Mouse (Mus musculus) embryonic facial prominence, embryonic 13.5 days (tissue): ENCODE data around the gene Hist1h2ai. TPM values are rescaled to one million over a fixed set of nuclear protein-coding genes. Genes with fewer than 3 reads are reported as not detected.
"Not testable (repeated sequence)": the region's sequence is repeated elsewhere in the genome, so short reads cannot be mapped to it uniquely, and the experiment has no call there.

Source experiments
- ATAC-seq: fragments of 200-750 bp; cut with Nextera tagmentation; 2 replicates; pipeline ENCODE4 v1.8.0; 2017; ENCODE audit warnings: low read depth; ENCODE audit not compliant: insufficient number of reproducible peaks, insufficient read depth, low FRiP score, low TSS enrichment
- H3K27ac ChIP-seq: fragments of 300-500 bp; sonication (generic); 2 replicates; pipeline ENCODE4 v1.5.1; 2015; ENCODE audit warnings: moderate library complexity, mild to moderate bottlenecking, inconsistent platforms
- H3K27me3 ChIP-seq: fragments of 300-500 bp; sonication (generic); 2 replicates; pipeline ENCODE4 v1.6.1; 2015; ENCODE audit warnings: mild to moderate bottlenecking, inconsistent platforms
- H3K36me3 ChIP-seq: fragments of 300-500 bp; sonication (generic); 2 replicates; pipeline ENCODE4 v1.6.1; 2015; ENCODE audit warnings: mild to moderate bottlenecking, inconsistent platforms
- H3K4me1 ChIP-seq: fragments of 300-500 bp; sonication (generic); 2 replicates; pipeline ENCODE4 v1.6.1; 2015; ENCODE audit warnings: inconsistent platforms
- H3K4me2 ChIP-seq: fragments of 300-500 bp; sonication (generic); 2 replicates; pipeline ENCODE4 v1.6.1; 2015; ENCODE audit warnings: moderate library complexity, mild to moderate bottlenecking, inconsistent platforms
- H3K4me3 ChIP-seq: fragments of 300-500 bp; sonication (generic); 2 replicates; pipeline ENCODE4 v1.5.1; 2015; ENCODE audit warnings: mild to moderate bottlenecking, inconsistent platforms
- H3K9ac ChIP-seq: fragments of 300-500 bp; sonication (generic); 2 replicates; pipeline ENCODE4 v1.6.1; 2015; ENCODE audit warnings: mild to moderate bottlenecking, inconsistent platforms
- H3K9me3 ChIP-seq: fragments of 300-500 bp; sonication (generic); 2 replicates; pipeline ENCODE4 v1.6.1; 2016; ENCODE audit warnings: inconsistent platforms
- WGBS: fragments of 180-500 bp; shearing (Covaris S2); methylation state at CpG from one replicate; pipeline ENCODE4 v1.1.7; 2015; ENCODE audit warnings: mixed read lengths; 5-methylcytosine and 5-hydroxymethylcytosine counted together
- polyA plus RNA-seq: library from polyadenylated mRNA; unstranded; fragments of >200 nt; fragmentation: Nextera tagmentation; extraction: Ambion mirVana; gene quantifications from 2 replicates; pipeline ENCODE4 v1.2.1, GENCODE M21; 2015

Hist1h2ai gene
- 48.1 and 52.2 TPM in 2 replicates for polyA plus RNA-seq

GRCm38 (mm10) chr13:21715864-21716539 is at the start of gene Hist1h2ai, which contains the start of gene Hist1h2bl:
Gene Hist1h2ai (plus strand): TSS chr13:21716422.
Gene Hist1h2bl (minus strand): TSS chr13:21716143.
- Histone ChIP-seq H3K27ac (peak within 1 kb of the TSS; percentile 96), H3K9ac (peak within 1 kb of the TSS; percentile 79), H3K4me3 (peak within 1 kb of the TSS; percentile 50), H3K4me2 (peak within 1 kb of the TSS; percentile 85), H3K4me1 (peaks cover 35% of the 10 kb centered on the region)
- peak; percentile 89 for ATAC-seq
- not testable (repeated sequence) for H3K36me3 ChIP-seq, H3K9me3 ChIP-seq, H3K27me3 ChIP-seq
- under 1% methylated on average over 38 of the region's 50 CpGs for WGBS

DNA sequence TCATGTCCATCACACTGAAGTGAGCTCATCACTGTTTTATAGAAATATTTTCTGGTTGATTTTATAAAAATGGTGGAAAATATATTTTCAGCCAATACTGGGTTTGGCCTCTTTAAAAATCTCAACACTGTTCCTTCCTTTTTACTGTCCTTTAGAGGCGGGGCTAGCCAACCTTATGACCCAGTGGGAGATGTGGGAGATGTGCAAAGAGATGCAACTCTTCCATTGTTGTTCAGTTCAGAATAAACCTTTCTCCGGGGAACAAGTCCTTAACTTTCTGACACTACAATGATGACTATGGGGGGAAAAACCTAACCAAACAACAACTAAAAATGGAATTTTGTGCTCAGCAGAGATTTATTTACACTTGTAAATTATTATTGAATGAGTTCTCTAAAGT is 38.9 kb upstream of the Hist1h2ai start, which contains the start of gene Olfr1360:
Olfr1360 (minus strand) TSS at position 101 of the 400 bp plus-strand sequence.
- H3K9ac ChIP-seq = no peak within 1 kb of the TSS
- WGBS = 84% methylated on average over 2 of the region's 2 CpGs
- no peaks in the 10 kb centered on the region for H3K36me3 ChIP-seq
- no peak within 1 kb of the TSS for H3K4me3 ChIP-seq
- no peaks in the 10 kb centered on the region for H3K4me1 ChIP-seq
- no peak within 1 kb of the TSS for H3K27ac ChIP-seq
- no peaks in the 10 kb centered on the region for H3K9me3 ChIP-seq
- no peaks in the 10 kb centered on the region for H3K27me3 ChIP-seq
- no peak within 1 kb of the TSS for H3K4me2 ChIP-seq
- no peak for ATAC-seq

DNA sequence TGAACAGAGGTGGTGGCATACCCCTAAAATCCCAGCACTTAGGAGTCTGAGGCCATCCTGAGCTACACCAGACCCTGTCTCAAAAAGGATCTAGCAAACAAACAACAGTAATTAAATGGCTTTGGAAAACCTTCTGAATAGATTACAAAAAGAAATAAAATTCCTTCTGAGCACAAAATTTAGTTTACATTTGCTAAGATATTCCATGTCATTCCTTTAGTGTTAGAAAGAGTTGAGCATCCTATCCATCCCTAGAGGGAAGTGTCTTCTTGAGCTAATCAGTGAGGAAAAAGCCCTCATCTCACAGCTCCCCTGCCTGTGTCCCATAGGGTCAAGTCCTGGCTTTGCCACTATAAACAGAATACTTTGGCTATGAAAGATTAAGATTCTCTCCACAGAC is 18.4 kb upstream of the Hist1h2ai start, which contains the start of gene Olfr1359:
Olfr1359 (plus strand) TSS at position 301 of the 400 bp plus-strand sequence.
- Histone ChIP-seq H3K9ac (no peak within 1 kb of the TSS), H3K36me3 (no peaks in the 10 kb centered on the region), H3K9me3 (no peaks in the 10 kb centered on the region), H3K4me2 (no peak within 1 kb of the TSS), H3K4me1 (no peaks in the 10 kb centered on the region), H3K4me3 (no peak within 1 kb of the TSS), H3K27ac (no peak within 1 kb of the TSS), H3K27me3 (no peaks in the 10 kb centered on the region)
- no peak for ATAC-seq

DNA sequence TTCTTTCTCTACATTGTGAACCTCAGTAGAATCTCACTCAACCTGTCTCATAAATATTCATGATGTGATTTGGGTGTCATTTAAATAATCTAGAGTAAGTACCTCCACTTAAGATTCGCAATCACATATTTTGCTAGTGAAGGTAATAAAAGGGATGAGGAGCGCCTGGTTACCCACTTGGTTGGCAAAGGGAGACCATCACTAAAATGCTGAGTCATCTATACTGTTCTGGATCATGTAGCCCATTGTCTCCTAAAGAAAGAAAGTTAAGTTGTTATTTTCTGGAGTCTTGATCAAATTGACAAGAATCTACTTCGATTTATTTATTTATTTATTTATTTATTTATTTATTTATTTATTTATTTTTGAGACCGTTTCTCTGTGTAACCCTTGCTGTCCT is 9.6 kb upstream of the Hist1h2ai start:
- Histone ChIP-seq H3K9ac (no peak overlapping the region), H3K4me1 (0 out of 2 replicates have a peak, but pooled peaks cover 4% of the 10 kb centered on the region), H3K36me3 (no peaks in the 10 kb centered on the region), H3K27me3 (no peaks in the 10 kb centered on the region), H3K9me3 (no peaks in the 10 kb centered on the region), H3K4me3 (no peak overlapping the region), H3K4me2 (no peak overlapping the region), H3K27ac (no peak overlapping the region)
- ATAC-seq = no peak
- 75% methylated on average over 4 of the region's 4 CpGs for WGBS

GRCm38 (mm10) chr13:21710031-21710711 is 6.1 kb upstream of the Hist1h2ai start:
- H3K4me3 ChIP-seq = peak overlapping the region; percentile 66
- peak overlapping the region; percentile 75 for H3K9ac ChIP-seq
- ATAC-seq = peak; percentile 81; the same call in 1 of the 2 replicates
- no peaks in the 10 kb centered on the region for H3K36me3 ChIP-seq
- peak overlapping the region; percentile 88 for H3K27ac ChIP-seq
- H3K4me2 ChIP-seq = peak overlapping the region; percentile 66
- H3K9me3 ChIP-seq = no peaks in the 10 kb centered on the region
- under 1% methylated on average over 32 of the region's 32 CpGs for WGBS
- H3K27me3 ChIP-seq = no peaks in the 10 kb centered on the region
- H3K4me1 ChIP-seq = peaks cover 8% of the 10 kb centered on the region

GRCm38 (mm10) chr13:21710821-21711525 is 5.2 kb upstream of the Hist1h2ai start:
- no peaks in the 10 kb centered on the region for H3K9me3 ChIP-seq
- H3K9ac ChIP-seq = peak overlapping the region; percentile 70
- peak overlapping the region; percentile 66 for H3K4me2 ChIP-seq
- H3K36me3 ChIP-seq = no peaks in the 10 kb centered on the region
- peak overlapping the region; percentile 23; the same call in 1 of the 2 replicates for H3K27ac ChIP-seq
- H3K4me1 ChIP-seq = peaks cover 12% of the 10 kb centered on the region
- peak overlapping the region; percentile 53 for H3K4me3 ChIP-seq
- no peaks in the 10 kb centered on the region for H3K27me3 ChIP-seq
- WGBS = 2% methylated on average over 22 of the region's 22 CpGs
- peak; percentile 75 for ATAC-seq

DNA sequence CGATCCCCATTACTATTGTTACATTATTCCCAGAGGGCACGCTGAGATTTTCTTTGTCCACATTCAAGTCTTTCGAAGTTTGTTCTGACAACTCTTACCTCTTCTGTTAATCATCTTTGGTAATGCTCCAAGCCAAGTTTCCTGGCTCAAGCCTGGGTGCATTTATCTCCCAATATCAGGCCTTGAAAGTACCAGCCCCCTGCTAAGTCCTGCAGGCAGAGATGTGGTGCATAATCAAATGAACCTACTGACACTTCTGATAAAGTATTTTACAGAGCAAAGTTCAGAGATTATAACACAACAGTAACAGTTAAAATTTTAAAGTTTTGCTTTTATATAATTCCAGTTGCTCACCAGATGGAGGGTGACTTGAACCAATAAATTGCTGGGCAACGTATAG is 4.5 kb upstream of the Hist1h2ai start:
- H3K27me3 ChIP-seq = no peaks in the 10 kb centered on the region
- H3K9ac ChIP-seq = peak overlapping the region; percentile 70
- peak overlapping the region; percentile 66 for H3K4me2 ChIP-seq
- H3K36me3 ChIP-seq = no peaks in the 10 kb centered on the region
- 25% methylated on average over 4 of the region's 4 CpGs for WGBS
- peak overlapping the region; percentile 53 for H3K4me3 ChIP-seq
- H3K27ac ChIP-seq = peak overlapping the region; percentile 23; the same call in 1 of the 2 replicates
- H3K9me3 ChIP-seq = no peaks in the 10 kb centered on the region
- ATAC-seq = no peak
- H3K4me1 ChIP-seq = peaks cover 12% of the 10 kb centered on the region

GRCm38 (mm10) chr13:21714725-21715124 is 1.5 kb upstream of the Hist1h2ai start:
- Histone ChIP-seq H3K4me3 (peak overlapping the region; percentile 50), H3K27me3 (no peaks in the 10 kb centered on the region), H3K4me2 (peak overlapping the region; percentile 85), H3K27ac (peak overlapping the region; percentile 96), H3K36me3 (no peaks in the 10 kb centered on the region), H3K9ac (peak overlapping the region; percentile 78), H3K9me3 (no peaks in the 10 kb centered on the region), H3K4me1 (peaks cover 23% of the 10 kb centered on the region)
- ATAC-seq = no peak
- WGBS = under 1% methylated on average over 7 of the region's 7 CpGs

DNA sequence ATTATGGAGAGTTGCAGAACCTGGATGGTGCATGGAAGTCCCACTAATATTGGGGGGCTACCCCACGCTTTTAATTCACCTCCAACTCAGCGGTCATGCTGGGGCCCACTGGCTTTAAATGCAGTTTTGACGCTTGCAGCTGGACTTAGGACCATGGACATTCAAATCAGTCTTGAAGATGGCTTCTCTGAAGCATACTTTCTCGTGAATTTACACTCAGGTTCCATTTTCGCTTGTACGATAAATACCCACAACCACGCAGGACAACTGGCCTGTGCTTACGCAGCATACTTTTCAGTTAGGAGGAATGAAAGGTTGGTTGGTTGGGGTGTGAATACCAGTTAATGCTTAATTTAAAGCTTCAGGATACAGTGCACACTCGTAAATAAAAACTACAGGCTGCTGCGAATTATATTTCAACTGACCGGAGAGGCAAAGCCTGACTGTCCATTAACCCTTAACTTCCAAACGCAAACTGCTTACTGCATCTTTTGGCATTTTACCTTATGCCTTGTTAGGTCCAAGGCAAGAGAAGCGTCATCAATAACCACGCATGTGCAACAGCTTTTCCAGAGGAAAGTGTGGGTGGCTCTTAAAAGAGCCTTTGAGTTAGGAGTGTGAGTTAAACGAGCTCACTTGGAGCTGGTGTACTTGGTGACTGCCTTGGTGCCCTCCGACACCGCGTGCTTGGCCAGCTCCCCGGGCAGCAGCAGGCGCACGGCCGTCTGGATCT is 925 bp upstream of the Hist1h2ai start:
- peak overlapping the region; percentile 85 for H3K4me2 ChIP-seq
- peaks cover 28% of the 10 kb centered on the region for H3K4me1 ChIP-seq
- peak overlapping the region; percentile 96 for H3K27ac ChIP-seq
- H3K36me3 ChIP-seq = no peaks in the 10 kb centered on the region
- no peaks in the 10 kb centered on the region for H3K27me3 ChIP-seq
- H3K9ac ChIP-seq = peak overlapping the region; percentile 78
- 1% methylated on average over 22 of the region's 22 CpGs for WGBS
- ATAC-seq = no peak
- no peaks in the 10 kb centered on the region for H3K9me3 ChIP-seq
- peak overlapping the region; percentile 50 for H3K4me3 ChIP-seq

GRCm38 (mm10) chr13:21716540-21717391 is 544 bp downstream of the Hist1h2ai start:
- peaks cover 33% of the 10 kb centered on the region for H3K4me1 ChIP-seq
- H3K9ac ChIP-seq = peak overlapping the region; percentile 79
- peak overlapping the region; percentile 96 for H3K27ac ChIP-seq
- not testable (repeated sequence) for H3K27me3 ChIP-seq, H3K36me3 ChIP-seq, ATAC-seq, H3K9me3 ChIP-seq
- peak overlapping the region; percentile 50 for H3K4me3 ChIP-seq
- WGBS = under 1% methylated on average over 13 of the region's 38 CpGs
- peak overlapping the region; percentile 85 for H3K4me2 ChIP-seq
